Mouse (Mus musculus) regulatory T cell (primary cell): ENCODE data around the gene Sh3rf1.
"Not testable (repeated sequence)": the region's sequence is repeated elsewhere in the genome, so short reads cannot be mapped to it uniquely, and the experiment has no call there.

Experiments
- in situ Hi-C: fragments of 300-600 bp; cut with MboI, MseI; formaldehyde crosslinking; loops from one replicate; pipeline ENCODE4 v1.15.1; 2025; ENCODE audit warnings: high pct_unique_total_duplicates

Sh3rf1 gene

DNA sequence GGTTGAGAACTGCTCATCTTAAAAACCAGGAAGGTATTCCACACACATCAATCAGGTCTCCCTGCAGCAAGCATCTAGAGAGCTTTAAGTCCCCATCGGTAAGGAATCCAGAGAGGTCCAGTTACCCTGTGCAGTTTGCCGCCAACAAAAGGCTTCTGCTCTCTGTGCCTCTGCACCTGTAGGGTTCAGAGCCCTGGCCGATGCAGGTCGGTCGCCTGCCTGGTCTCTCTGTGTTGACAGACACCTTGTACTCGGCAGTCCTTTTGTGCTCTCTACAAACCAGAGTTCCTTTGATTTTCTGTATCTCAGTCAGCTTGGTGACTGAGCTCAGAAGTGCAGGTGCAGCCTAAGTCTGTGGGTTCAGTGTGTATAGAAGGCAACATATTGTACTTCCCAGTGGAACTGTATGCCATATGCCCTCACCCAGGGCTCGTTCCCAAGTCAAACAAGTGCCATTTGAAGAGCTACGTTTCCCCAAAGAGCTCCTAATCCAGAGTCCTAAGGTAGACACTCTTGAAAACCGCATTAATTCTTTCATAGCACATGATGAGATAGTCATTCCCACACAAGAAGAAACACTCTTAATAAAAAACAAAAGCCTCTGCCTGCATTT, 138.7 kb downstream of the Sh3rf1 start:
- in situ Hi-C loops = no loop called here

GRCm38 (mm10) chr8:61373303-61373702, 149.6 kb downstream of the Sh3rf1 start:
- in situ Hi-C loops = no loop called here

DNA sequence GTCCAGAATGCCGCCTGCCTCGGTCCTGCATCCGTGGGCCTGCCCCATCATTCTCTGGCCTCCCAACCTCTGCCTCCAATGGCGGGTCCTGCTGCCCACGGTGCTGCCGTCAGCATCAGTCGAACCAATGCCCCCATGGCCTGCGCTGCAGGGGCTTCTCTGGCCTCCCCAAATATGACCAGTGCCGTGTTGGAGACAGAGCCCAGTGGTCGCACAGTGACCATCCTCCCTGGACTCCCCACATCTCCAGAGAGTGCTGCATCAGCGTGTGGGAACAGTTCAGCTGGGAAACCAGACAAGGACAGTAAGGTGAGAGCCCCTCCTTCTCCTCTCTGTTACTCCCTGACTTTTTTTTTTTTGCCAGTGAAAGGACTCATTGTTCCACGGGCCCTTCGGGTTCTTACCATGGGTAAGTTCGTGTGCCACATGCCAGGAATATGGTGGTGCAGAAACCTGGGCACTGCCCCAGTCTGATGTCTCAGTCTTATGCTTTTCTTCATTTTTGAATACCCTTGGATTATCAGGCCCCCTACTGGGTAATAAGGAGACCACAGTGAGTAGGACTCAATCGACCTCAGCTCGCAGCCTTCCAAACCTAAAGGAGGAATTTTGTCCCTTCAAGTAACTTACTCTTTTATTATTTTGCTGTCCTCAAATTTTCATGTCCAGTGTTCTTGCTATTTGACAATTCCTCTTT, 150.5 kb downstream of the Sh3rf1 start:
- in situ Hi-C loops = no loop called here

DNA sequence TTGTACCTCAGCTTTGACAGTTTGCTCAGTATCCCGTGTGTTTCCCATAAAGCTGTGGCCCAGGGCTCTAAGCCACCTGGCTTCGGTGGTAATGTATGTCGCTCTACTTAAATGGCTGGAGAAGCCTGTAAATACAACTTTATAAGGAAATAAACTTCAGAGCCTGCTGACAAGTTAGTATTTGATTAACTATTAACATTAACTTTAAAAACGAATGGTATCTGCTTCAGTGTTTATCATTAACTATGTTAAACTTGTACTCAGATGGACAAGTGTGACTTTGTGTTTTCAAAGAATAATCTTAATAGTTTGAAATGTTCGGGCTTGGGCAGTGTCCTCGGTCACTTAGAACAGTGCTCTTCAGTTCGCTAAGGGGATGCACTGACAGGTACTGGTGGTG, 151.5 kb downstream of the Sh3rf1 start:
- in situ Hi-C loops = no loop called here

- in situ Hi-C loops = no loop called here
Measured at GRCm38 (mm10) chr8:61378847-61379698, 155.4 kb downstream of the Sh3rf1 start.

DNA sequence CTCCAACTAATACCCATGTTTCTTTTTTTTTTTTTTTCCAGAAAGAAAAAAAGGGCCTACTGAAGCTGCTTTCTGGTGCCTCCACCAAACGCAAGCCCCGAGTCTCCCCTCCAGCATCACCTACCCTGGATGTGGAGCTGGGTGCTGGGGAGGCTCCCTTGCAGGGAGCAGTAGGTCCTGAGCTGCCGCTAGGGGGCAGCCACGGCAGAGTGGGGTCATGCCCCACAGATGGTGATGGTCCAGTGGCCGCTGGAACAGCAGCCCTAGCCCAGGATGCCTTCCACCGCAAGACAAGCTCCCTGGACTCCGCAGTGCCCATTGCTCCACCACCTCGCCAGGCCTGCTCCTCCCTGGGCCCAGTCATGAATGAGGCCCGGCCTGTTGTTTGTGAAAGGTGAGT, 160.9 kb downstream of the Sh3rf1 start:
- in situ Hi-C loops = no loop called here

DNA sequence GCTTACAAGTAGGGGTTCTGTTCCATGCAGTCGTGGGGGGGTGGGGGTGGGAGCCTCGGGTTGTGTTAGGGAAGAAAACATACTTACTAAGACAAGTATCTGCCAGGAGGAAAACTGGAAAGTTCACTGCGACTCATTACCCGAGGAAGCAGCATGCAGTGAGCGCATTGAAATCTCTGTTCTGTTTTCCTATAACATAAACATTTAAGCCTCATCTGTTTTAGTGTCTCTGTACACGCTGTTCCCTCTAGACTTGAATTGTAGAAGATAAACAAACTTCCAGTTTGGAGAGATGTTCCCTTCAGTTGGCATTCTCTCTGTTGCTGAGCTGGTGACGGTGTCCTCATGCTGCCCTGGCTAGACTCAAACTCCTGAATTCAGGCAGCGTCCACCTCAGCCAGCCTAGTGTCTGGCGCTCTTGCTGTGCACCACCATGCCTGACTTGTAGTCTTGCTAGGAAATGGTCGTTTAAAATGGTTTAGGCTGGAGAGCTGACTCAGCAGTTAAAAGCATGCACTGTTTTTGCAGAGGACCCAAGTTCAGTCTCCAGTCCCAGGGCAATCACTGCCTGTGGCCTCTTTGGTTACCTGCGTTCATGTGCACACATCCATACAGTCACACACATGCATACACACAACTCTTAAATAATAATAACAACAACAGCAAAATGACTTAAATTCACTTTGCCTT, 162.0 kb downstream of the Sh3rf1 start:
- in situ Hi-C loops = no loop called here

GRCm38 (mm10) chr8:61386645-61387044, 163.0 kb downstream of the Sh3rf1 start:
- in situ Hi-C loops = no loop called here

DNA sequence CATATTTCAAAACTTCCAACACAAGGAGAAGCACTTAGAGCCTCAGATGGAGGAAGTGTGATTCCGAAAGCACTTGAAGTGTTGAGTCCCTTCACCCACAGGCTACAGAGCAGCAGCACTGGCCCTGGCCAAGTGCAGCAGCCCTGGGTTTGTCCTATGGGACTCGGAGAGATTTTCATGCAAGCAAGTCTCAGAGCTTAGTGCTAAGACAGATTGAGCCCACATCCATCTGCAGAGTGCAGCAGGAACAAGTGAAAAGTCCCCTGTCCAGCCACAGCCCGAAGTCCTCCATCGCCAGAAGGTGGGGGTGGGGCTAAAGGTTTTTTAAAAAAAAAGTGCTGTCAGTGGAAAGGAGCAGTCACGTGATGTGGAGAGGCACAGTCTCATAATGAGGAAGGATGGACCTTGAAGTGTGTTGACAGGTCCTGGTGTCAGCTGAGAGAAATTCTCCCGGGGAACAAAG, 163.9 kb downstream of the Sh3rf1 start:
- in situ Hi-C loops = no loop called here

DNA sequence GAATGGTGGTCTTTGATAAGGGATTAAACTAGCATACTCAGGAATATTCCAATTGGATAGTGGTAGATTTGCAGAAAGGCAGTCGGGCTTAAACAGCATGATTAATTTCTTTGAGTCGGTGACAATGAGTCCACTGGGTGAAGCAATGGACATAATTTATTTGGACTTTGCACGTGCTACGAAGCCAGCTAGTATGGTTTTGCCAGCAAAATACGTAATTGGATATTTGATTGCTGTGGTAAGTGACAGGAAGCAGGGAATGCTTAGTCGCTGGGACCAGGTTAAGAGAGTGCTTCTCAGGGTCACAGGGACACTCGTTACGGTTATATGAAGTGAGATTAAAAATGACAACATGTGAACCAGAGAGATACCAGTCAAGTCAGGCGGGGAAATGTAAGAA, 164.7 kb downstream of the Sh3rf1 start:
- in situ Hi-C loops = no loop called here

GRCm38 (mm10) chr8:61390307-61391057, 166.8 kb downstream of the Sh3rf1 start:
- in situ Hi-C loops = no loop called here

DNA sequence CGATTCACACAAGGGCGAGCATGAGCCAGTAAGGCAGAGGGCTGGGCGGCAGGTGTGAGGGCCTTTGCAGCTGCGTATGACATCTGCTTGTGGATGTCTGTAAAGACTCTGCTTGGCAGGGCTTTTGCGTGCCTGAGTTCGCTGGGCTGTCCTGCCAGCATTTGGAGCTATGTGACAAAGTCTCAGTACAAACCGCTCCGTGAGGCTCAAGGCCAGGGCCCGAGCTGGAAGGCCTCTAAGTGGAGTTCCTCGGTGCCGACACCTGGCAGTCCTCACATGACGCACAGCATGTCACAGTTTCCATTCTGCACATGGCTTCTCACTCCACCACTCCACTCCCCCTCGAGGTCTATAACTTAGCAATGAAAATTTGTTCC, 167.4 kb downstream of the Sh3rf1 start:
- in situ Hi-C loops = no loop called here

- in situ Hi-C loops = no loop called here
Measured at GRCm38 (mm10) chr8:61397139-61397538, 173.5 kb downstream of the Sh3rf1 start.

- in situ Hi-C loops = no loop called here
Measured at GRCm38 (mm10) chr8:61397755-61398154, 174.1 kb downstream of the Sh3rf1 start.

GRCm38 (mm10) chr8:61402861-61403260, 179.2 kb downstream of the Sh3rf1 start:
- in situ Hi-C loops = no loop called here

DNA sequence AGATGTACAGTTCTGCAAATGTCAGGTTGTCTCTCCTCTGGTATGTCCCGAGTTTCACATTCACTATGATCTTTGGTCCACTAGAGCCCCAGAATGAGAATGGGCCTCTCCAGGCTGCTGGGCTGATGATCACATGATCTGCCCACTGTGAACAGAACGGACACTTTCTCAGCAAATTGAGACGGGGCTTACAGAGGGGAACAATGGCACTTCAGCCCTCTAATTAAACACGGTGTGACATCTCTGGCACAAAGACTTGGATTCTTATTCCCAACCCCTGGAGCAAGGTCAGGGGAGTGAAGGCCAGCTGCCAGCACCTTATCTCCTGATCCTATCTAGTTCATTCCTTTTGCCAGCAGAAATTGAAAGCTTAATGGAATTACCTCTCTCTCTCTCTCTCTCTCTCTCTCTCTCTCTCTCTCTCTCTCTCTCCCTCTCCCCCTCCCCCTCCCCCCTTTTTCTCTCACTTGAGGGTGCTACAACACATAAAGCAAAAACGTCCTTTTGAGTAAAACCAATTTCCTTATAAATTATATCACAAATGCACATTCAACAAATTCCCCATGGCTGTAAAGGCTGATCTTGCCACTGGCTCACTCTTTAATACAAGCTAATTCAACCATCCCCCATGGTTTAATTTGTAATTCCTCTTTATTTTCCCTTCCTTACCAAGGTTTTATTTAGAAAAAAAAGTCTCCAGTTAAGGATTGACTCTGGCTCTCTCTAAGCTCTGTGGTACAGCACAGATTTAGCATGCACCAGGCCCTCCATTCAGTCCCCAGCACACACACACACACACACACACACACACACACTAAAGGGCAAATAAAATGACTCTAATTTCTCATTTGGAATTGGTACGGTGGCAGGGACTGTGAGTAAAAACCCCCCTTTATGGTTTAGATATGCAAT, 179.8 kb downstream of the Sh3rf1 start:
- in situ Hi-C loops = no loop called here

- in situ Hi-C loops = no loop called here
Measured at GRCm38 (mm10) chr8:61404178-61404560, 180.5 kb downstream of the Sh3rf1 start.

GRCm38 (mm10) chr8:61409081-61409480, 185.4 kb downstream of the Sh3rf1 start:
- in situ Hi-C loops = no loop called here

DNA sequence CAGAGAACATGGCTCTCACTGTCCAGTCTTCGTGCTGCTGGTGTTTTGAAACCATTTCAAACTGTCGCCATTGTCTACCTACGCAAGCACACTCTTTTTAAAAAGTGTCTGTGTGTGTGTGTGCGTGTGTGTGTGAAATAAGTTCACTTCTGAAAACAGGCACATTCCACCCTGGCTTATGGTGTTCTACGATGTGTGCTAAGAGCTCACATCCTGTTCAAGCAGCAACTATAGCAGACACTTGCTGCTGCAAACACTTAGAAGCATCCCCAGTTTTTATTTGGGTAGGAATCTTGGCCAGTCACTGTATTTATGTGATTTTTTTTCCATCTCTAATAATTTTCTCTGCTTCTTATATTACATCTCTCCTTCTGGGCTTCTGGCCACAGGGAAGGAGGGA, 186.0 kb downstream of the Sh3rf1 start:
- in situ Hi-C loops = not testable (repeated sequence)

DNA sequence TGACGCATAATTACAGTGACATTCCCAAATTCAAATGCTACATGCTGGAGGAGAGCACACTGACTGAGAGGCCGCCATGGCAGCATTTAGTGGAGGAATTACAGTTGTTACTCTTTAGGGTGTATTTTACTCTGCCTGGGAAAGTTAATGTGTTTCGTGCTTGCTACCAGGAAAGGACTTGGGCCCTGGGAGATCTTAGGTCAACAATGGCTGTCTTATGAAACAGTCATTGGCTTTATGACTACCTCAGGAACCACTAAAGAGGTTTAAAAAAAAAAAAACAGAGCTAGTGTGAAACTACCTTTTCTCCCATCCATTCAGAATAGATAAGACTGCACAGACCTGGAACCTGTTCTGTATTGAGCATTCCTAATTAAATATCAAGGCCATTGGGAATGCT, 195.8 kb downstream of the Sh3rf1 start:
- in situ Hi-C loops = no loop called here
